ENCODE assay signal across 15 mouse cellular contexts in the genomic region with DNA sequence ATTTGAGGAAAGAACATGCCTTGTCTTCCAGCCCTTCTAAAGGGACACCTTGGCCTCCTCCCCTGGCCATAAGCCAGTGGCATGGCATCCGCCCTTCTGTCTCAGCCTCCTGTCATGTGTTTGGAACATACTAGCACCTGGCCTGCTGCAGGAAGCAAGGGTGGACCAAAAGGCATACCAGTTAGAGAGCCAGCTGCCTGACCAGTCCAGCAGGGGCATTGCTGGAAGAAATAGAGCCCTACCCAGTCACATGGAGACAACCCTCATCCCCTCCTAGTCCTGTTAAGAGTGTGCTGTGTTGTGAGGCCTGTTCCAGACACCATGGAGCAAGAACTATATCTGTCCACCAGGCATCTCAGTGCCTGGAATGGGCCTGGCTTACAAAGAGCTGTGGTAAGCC. TPM values are rescaled to one million over a fixed set of nuclear protein-coding genes. Genes with fewer than 3 reads are reported as not detected.
DNase-seq lines count a peak whose midpoint lies in the region; ATAC-seq and TF ChIP-seq lines count a peak whose summit lies in the region.
"Had no signal": no experiment of that assay in that cellular context is flagged by ENCODE, and none has a peak within 500 bp of the region (broad histone marks: within the 10 kb centered on the region; RNA-seq: fewer than 3 reads in every experiment).

No protein-coding gene starts in this region.

- H3K27ac ChIP-seq in gastrocnemius, adult 2 months, result peak overlapping the region; percentile 69
- peak overlapping the region; percentile 54 to 65 for H3K27ac ChIP-seq in heart, embryonic 14.5 days (replicated peaks in 1 of 2; ENCODE audit: control insufficient read depth in 1 of 2, insufficient read depth in 1 of 2, low read depth in 2 of 2, low read length in 2 of 2)
- H3K27ac ChIP-seq: limb, embryonic 13.5 days; liver, embryonic 14.5 days; stomach, embryonic 15.5 days had no signal

- H3K4me2 ChIP-seq in heart, embryonic 14.5 days (ENCODE audit: low read length), result no peak overlapping the region
- H3K4me2 ChIP-seq: limb, embryonic 13.5 days; stomach, embryonic 15.5 days had no signal

- H3K4me1 ChIP-seq in megakaryocyte, embryonic 14.5 days, result peaks cover 89% of the 10 kb centered on the region
- peaks cover 7 to 17% of the 10 kb centered on the region in 2 experiments for H3K4me1 ChIP-seq in heart, embryonic 14.5 days (ENCODE audit: control insufficient read depth in 2 of 2, insufficient read depth in 2 of 2, low read length in 2 of 2)
- H3K4me1 ChIP-seq: limb, embryonic 13.5 days; stomach, embryonic 15.5 days had no signal

- WGBS in heart, embryonic 14.5 days, result 57% methylated on average over 1 of the region's 1 CpGs

- no peak overlapping the region for H3K9ac ChIP-seq in heart, embryonic 14.5 days (ENCODE audit: low read length)
- H3K9ac ChIP-seq: forebrain, postnatal 0 days; limb, embryonic 13.5 days; liver, embryonic 14.5 days; stomach, embryonic 15.5 days had no signal

- ATAC-seq in megakaryocyte, adult 5-6 weeks (ENCODE audit: poor library complexity, severe bottlenecking), result no peak
- ATAC-seq in heart, embryonic 14.5 days (ENCODE audit: insufficient number of reproducible peaks, insufficient read depth, low FRiP score, low read depth), result no peak
- ATAC-seq in megakaryocyte-erythroid progenitor cell, adult 5-6 weeks (replicated peaks; ENCODE audit: low FRiP score, low TSS enrichment, poor library complexity, severe bottlenecking), result no peak
- ATAC-seq: forebrain, postnatal 0 days had no signal

- H3K4me3 ChIP-seq in gastrocnemius, adult 2 months, result no peak overlapping the region
- H3K4me3 ChIP-seq in megakaryocyte, embryonic 14.5 days (replicated peaks), result peak overlapping the region; percentile 43
- no peak overlapping the region for H3K4me3 ChIP-seq in heart, embryonic 14.5 days (ENCODE audit: control insufficient read depth in 1 of 2, insufficient read depth in 1 of 2, low read depth in 1 of 2, low read length in 2 of 2)
- H3K4me3 ChIP-seq: limb, embryonic 13.5 days; stomach, embryonic 15.5 days had no signal

- no peak for TF ChIP-seq CTCF in gastrocnemius, adult 2 months (IDR thresholded peaks at IDR 0.05)

- H3K36me3 ChIP-seq in megakaryocyte, embryonic 14.5 days (replicated peaks; ENCODE audit: low read length), result peaks cover 74% of the 10 kb centered on the region
- H3K36me3 ChIP-seq in heart, embryonic 14.5 days (ENCODE audit: control insufficient read depth, insufficient read depth, low read length), result peaks cover 9% of the 10 kb centered on the region; the same call in 1 of the 2 replicates

- intact Hi-C loops in gastrocnemius, adult 2 months (cut with DNase I), result no loop called here
- intact Hi-C loops in gastrocnemius, postnatal 14 days (cut with DNase I; ENCODE audit: low total_unique reads), result no loop called here

- H3K9me3 ChIP-seq in megakaryocyte, embryonic 14.5 days, result no peaks in the 10 kb centered on the region
- H3K9me3 ChIP-seq in heart, embryonic 14.5 days (ENCODE audit: control insufficient read depth, low read length), result no peaks in the 10 kb centered on the region
- H3K9me3 ChIP-seq: limb, embryonic 13.5 days; stomach, embryonic 15.5 days had no signal

- DNase-seq in gastrocnemius, adult 2 months, result peak; percentile 66
- DNase-seq in gastrocnemius, postnatal 14 days, result no peak
- no peak for DNase-seq in ovary, adult 18-20 months (ENCODE audit: low spot score)
- DNase-seq: adrenal gland, postnatal 10 days; forebrain, postnatal 0 days; kidney, adult 9 months; kidney, postnatal 4 days had no signal

- H3K27me3 ChIP-seq in megakaryocyte, embryonic 14.5 days (replicated peaks), result no peaks in the 10 kb centered on the region
- no peaks in the 10 kb centered on the region for H3K27me3 ChIP-seq in heart, embryonic 14.5 days (ENCODE audit: control insufficient read depth, insufficient read depth, low read length)
- H3K27me3 ChIP-seq: CH12.LX; limb, embryonic 13.5 days; stomach, embryonic 15.5 days had no signal

RNA-seq across cellular contexts. Expression of gene Tom1, which starts 12.8 kb away (rescaled TPM):
- 10 to 100 TPM; 45.9 to 49.7 TPM for total RNA-seq in gastrocnemius, adult 2 months (2021)
- total RNA-seq in gastrocnemius, postnatal 14 days (2021), result 10 to 100 TPM; 43.8 to 47.2 TPM
- 36.8 and 115 TPM in 2 replicates for polyA plus RNA-seq in megakaryocyte, embryonic 14.5 days (2012; ENCODE audit: insufficient read depth, low replicate concordance)
- 53.1 and 60.1 TPM in 2 replicates for total RNA-seq in megakaryocyte, adult 5-6 weeks (2015)
- total RNA-seq in megakaryocyte, adult 5-6 weeks (2017), result 46.6 and 60.7 TPM in 2 replicates
- polyA plus RNA-seq in heart, embryonic 14.5 days (2014; fragmentation: Nextera tagmentation; extraction: Ambion mirVana), result 42.6 and 45.9 TPM in 2 replicates
- total RNA-seq in megakaryocyte-erythroid progenitor cell, adult 5-6 weeks (2014; fragmentation: Nextera tagmentation), result 14.1 and 22.2 TPM in 2 replicates
- 8.5 and 17.3 TPM in 2 replicates for total RNA-seq in megakaryocyte-erythroid progenitor cell, adult 5-6 weeks (2017)

RNA-seq across cellular contexts. Expression of gene Hmox1, which starts 47.1 kb away (rescaled TPM):
- total RNA-seq in gastrocnemius, adult 2 months (2021), result 1 to 10 TPM; 5.8 to 7.4 TPM
- 10 to 100 TPM; 12.2 to 13.8 TPM for total RNA-seq in gastrocnemius, postnatal 14 days (2021)
- polyA plus RNA-seq in megakaryocyte, embryonic 14.5 days (2012; ENCODE audit: insufficient read depth, low replicate concordance), result 17.6 and 46.0 TPM in 2 replicates
- 25.4 and 27.1 TPM in 2 replicates for total RNA-seq in megakaryocyte, adult 5-6 weeks (2015)
- 42.3 and 49.8 TPM in 2 replicates for total RNA-seq in megakaryocyte, adult 5-6 weeks (2017)
- polyA plus RNA-seq in heart, embryonic 14.5 days (2014; fragmentation: Nextera tagmentation; extraction: Ambion mirVana), result 14.6 and 19.0 TPM in 2 replicates
- total RNA-seq in megakaryocyte-erythroid progenitor cell, adult 5-6 weeks (2014; fragmentation: Nextera tagmentation), result 1.8 TPM in 1 of 2 replicates, not detected in the other
- total RNA-seq in megakaryocyte-erythroid progenitor cell, adult 5-6 weeks (2017), result 1.1 TPM in 1 of 2 replicates, not detected in the other

RNA-seq across cellular contexts. Expression of gene Hmgxb4, which starts 53.1 kb away (rescaled TPM):
- 1 to 10 TPM; 8.3 to 9.9 TPM for total RNA-seq in gastrocnemius, adult 2 months (2021)
- 1 to 10 TPM; 8.3 to 9.9 TPM for total RNA-seq in gastrocnemius, postnatal 14 days (2021)
- polyA plus RNA-seq in megakaryocyte, embryonic 14.5 days (2012; ENCODE audit: insufficient read depth, low replicate concordance), result 2.9 and 7.8 TPM in 2 replicates
- total RNA-seq in megakaryocyte, adult 5-6 weeks (2015), result 24.4 and 28.4 TPM in 2 replicates
- 77.8 and 95.8 TPM in 2 replicates for total RNA-seq in megakaryocyte, adult 5-6 weeks (2017)
- polyA plus RNA-seq in heart, embryonic 14.5 days (2014; fragmentation: Nextera tagmentation; extraction: Ambion mirVana), result 24.8 and 25.7 TPM in 2 replicates
- 42.9 and 63.2 TPM in 2 replicates for total RNA-seq in megakaryocyte-erythroid progenitor cell, adult 5-6 weeks (2014; fragmentation: Nextera tagmentation)
- 36.8 and 65.7 TPM in 2 replicates for total RNA-seq in megakaryocyte-erythroid progenitor cell, adult 5-6 weeks (2017)
